Comparison of ENCODE assay signal across 22 mouse cellular contexts in the genomic region with DNA sequence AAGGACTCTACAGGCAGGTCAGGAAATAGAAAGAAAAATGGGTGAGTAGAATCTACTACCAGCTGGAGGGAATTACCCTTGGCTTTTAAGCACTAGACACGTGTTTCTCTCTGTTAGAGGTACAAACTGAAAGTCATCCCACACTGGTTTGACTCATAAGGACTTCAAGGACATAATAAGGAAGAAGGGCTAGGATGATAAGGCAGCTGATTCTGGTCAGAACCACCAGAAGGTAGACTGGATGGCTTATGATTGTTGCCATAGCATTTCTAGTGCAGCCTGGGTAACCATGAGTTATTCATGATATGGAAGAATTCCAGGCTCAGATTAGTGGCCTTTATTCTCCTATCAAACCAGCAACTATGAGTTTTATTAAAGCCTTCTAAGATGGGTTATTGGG.
"Had no signal": no experiment of that assay in that cellular context is flagged by ENCODE, and none has a peak within 500 bp of the region (broad histone marks: within the 10 kb centered on the region; RNA-seq: fewer than 3 reads in every experiment).

No protein-coding gene starts in this region.

- H3K27ac ChIP-seq: intestine, embryonic 15.5 days; kidney, postnatal 0 days; layer of hippocampus, adult 2 months; limb, embryonic 10.5 days; limb, embryonic 13.5 days; liver, embryonic 12.5 days; liver, embryonic 15.5 days; lung, embryonic 15.5 days; macrophage; midbrain, embryonic 13.5 days; neural tube, embryonic 13.5 days had no signal

- ATAC-seq: intestine, embryonic 15.5 days; liver, embryonic 12.5 days; midbrain, embryonic 13.5 days had no signal

- H3K4me3 ChIP-seq: intestine, embryonic 15.5 days; layer of hippocampus, adult 2 months; limb, embryonic 10.5 days; limb, embryonic 13.5 days; liver, embryonic 12.5 days; liver, embryonic 15.5 days; lung, embryonic 15.5 days; megakaryocyte, embryonic 14.5 days; midbrain, embryonic 13.5 days; neural tube, embryonic 13.5 days had no signal

- H3K4me2 ChIP-seq: intestine, embryonic 15.5 days; limb, embryonic 13.5 days; liver, embryonic 12.5 days; liver, embryonic 15.5 days; lung, embryonic 15.5 days; midbrain, embryonic 13.5 days; neural tube, embryonic 13.5 days had no signal

- H3K9ac ChIP-seq: intestine, embryonic 15.5 days; limb, embryonic 13.5 days; liver, embryonic 12.5 days; liver, embryonic 15.5 days; lung, embryonic 15.5 days; midbrain, embryonic 13.5 days; neural tube, embryonic 13.5 days had no signal

- H3K9me3 ChIP-seq: intestine, embryonic 15.5 days; limb, embryonic 10.5 days; limb, embryonic 13.5 days; liver, embryonic 12.5 days; liver, embryonic 15.5 days; lung, embryonic 15.5 days; megakaryocyte, embryonic 14.5 days; midbrain, embryonic 13.5 days; neural tube, embryonic 13.5 days had no signal

- H3K36me3 ChIP-seq: intestine, embryonic 15.5 days; liver, embryonic 12.5 days; liver, embryonic 15.5 days; lung, embryonic 15.5 days; midbrain, embryonic 13.5 days; neural tube, embryonic 13.5 days had no signal

- DNase-seq: kidney, adult 11 months; kidney, postnatal 25 days; layer of hippocampus, adult 9-11 months; liver; lung, adult 18-20 months; lung, postnatal 14 days; retina, postnatal 1 day; thymus, adult 18-20 months; thymus, postnatal 14 days; thymus, postnatal 4 days had no signal

- H3K27me3 ChIP-seq: limb, embryonic 13.5 days; liver, embryonic 12.5 days; liver, embryonic 15.5 days; lung, embryonic 15.5 days; megakaryocyte, embryonic 14.5 days; midbrain, embryonic 13.5 days; neural tube, embryonic 13.5 days had no signal

- H3K4me1 ChIP-seq: intestine, embryonic 15.5 days; liver, embryonic 12.5 days; liver, embryonic 15.5 days; megakaryocyte, embryonic 14.5 days; neural tube, embryonic 13.5 days had no signal
